Mouse (Mus musculus) lung, postnatal 0 days (tissue): Measurements from ENCODE around the gene Slc26a3.

Experiments used
- CTCF ChIP-seq: IDR thresholded peaks from 2 replicates; pipeline ENCODE4 v1.5.1; 2016; ENCODE audit warnings: antibody characterized with exemption, mild to moderate bottlenecking
- EP300 ChIP-seq: IDR thresholded peaks from 2 replicates; pipeline ENCODE4 v1.6.1; 2016; ENCODE audit warnings: antibody characterized with exemption, mild to moderate bottlenecking, control low read depth

GRCm38 (mm10) chr12:31458474-31458873 lies 67.8 kb downstream of the Slc26a3 start:
- TF ChIP-seq EP300 (no peak), CTCF (no peak)
